Mouse (Mus musculus): Measurements from ENCODE around the gene Pip5k1b. TPM values are rescaled to one million over a fixed set of nuclear protein-coding genes. Genes with fewer than 3 reads are reported as not detected.
A peak's percentile ranks its signal among the peaks of the same experiment; 100 is the strongest.

The Pip5k1b gene
- total RNA-seq, 2 experiments from 2014 or later: 9.7 to 19.9 TPM

DNA sequence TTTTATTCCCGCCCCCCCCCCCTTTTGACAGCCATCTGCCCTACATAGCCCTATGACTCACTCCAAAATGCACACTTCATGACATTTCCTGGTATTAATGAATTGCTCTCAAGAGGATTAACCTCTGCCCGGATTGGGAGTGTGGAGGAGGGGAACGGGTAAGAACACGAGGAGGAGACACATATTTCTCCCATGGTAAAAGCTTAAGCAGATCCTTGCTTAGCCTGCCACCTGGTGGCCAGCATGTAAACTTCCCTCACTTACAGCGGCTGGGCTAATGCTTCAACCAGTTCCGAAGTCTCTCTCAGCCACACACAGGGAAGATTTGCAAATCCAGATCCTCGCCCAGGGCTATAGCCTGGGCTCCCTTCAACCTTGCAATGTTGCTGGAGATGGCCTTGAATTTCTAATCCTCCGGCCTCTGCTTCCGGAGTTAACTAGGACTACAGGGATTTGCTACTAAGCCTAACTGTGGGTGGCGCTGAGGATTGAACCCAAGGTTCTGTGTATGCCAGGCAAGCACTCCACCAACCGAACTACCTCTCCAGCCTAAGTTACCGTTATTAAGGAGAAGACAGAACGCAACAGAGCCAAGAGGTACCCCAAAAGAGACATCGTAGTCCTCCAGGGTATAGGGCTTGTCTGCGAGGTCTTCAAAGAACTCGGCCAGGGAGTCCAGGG lies 283.8 kb downstream of the Pip5k1b start:
- peak; percentile 93 for ATAC-seq (replicated peaks; ENCODE audit: poor library complexity, severe bottlenecking)

DNA sequence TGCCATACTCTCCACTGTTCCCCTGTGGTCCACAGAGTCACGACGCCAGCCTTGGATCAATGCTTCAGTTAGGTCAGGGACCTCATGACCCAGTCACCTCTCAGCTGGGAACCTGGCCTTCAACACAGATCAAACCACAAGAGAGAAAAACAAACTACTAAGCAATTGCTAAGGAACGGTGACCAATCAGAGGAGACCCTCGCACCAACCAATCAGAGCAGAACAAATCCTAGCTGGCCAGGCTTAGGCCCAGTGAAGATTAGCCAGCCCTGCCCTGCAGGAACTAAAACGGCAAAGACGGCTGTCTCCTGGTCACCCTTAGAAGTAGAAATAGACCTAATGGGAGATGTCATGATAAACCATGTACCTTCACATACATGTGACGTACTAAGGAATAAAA lies 284.3 kb downstream of the Pip5k1b start:
- ATAC-seq (replicated peaks; ENCODE audit: poor library complexity, severe bottlenecking): no peak

DNA sequence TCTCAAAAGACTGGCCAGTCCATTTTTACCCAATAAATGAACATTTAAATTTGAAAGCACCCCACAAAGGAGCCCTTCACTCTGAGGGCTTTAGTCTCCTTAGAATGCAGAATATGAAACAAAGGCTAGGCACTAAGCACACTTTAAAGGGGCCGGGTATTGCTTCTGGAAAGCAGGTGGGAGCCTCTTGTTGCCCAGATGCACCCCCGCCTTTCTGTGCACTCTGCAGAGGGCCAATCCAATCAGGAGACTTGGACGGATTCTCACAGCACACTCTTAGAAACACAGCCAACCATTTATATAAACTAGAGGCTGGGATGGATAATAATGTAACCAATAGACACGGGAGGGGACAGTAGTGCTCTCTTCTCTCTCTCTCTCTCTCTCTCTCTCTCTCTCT lies 287.1 kb downstream of the Pip5k1b start:
- ATAC-seq (replicated peaks; ENCODE audit: poor library complexity, severe bottlenecking): no peak

DNA sequence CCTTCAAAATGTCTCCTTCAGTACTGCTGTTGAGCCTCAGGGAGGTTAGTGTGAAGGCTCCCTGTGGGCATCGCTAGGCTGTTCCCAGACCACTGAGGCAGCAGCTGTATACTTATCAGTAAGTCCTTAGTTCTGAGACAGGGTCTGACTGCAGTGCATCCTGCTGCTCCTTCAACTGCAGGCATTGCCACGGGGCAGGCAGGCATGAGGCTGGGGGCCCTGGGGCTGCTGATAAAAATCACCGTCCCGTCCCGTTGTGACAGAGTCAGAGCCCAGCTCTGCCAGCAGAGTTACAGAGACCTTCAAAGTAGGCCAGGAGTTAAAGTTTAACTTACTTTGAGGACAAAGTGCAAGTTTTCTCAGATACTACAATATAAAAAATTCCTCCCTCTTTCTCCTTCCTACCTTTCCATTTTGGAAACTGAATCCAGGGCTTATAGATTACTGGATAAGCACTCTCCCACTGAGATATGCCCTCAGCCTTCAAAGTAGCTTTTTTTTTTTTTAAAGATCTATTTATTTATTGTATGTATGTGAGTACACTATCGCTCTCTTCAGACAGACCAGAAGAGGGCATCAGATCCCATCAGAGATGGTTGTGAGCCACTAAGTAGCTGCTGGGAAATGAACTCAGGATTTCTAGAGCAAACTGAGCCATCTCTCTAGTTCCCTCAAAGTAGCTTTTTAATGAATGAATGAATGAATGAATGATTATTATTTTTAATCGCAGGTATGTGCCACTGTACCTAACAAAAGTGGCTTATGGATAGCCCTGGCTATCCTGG lies 289.4 kb downstream of the Pip5k1b start:
- no peak for ATAC-seq (replicated peaks; ENCODE audit: poor library complexity, severe bottlenecking)

DNA sequence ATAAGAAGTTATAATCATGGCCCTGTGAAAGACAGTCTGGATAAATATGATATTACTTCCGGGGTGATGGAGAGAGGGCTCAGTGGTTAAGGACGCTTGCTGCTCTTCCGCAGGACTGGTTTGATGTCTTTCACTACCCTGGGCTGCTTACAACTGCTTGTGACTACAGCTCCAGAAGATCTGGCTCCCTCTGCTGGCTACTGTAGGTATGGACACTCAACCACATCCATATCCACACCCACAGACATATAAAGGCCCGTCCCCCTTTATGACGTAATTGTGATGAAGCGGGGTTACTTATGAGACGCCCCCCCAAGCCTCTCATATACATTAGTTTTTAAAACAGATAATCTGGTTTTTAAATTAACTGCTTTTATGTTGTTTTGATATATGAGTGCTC lies 290.7 kb downstream of the Pip5k1b start:
- peak; percentile 97 for ATAC-seq (replicated peaks; ENCODE audit: poor library complexity, severe bottlenecking)

DNA sequence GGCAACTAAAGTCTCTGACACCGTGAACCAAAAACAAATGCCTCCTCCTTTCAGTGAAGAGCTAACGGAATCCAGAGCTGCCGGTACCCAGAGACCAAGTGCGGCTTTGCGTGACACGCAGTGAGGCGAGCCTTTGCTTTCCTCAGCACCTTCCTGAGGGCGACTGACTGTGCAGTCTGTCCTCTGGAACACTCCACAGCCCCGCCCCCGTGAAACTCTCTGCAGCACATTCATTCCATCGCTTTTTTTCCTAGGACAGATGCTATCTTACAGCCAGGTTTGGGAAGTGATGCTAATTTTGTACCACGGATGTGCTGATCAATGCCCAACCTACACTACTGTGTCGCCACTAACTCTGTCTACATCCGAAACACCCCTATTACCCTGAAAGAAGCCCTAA lies 292.9 kb downstream of the Pip5k1b start:
- ATAC-seq (replicated peaks; ENCODE audit: poor library complexity, severe bottlenecking): no peak

DNA sequence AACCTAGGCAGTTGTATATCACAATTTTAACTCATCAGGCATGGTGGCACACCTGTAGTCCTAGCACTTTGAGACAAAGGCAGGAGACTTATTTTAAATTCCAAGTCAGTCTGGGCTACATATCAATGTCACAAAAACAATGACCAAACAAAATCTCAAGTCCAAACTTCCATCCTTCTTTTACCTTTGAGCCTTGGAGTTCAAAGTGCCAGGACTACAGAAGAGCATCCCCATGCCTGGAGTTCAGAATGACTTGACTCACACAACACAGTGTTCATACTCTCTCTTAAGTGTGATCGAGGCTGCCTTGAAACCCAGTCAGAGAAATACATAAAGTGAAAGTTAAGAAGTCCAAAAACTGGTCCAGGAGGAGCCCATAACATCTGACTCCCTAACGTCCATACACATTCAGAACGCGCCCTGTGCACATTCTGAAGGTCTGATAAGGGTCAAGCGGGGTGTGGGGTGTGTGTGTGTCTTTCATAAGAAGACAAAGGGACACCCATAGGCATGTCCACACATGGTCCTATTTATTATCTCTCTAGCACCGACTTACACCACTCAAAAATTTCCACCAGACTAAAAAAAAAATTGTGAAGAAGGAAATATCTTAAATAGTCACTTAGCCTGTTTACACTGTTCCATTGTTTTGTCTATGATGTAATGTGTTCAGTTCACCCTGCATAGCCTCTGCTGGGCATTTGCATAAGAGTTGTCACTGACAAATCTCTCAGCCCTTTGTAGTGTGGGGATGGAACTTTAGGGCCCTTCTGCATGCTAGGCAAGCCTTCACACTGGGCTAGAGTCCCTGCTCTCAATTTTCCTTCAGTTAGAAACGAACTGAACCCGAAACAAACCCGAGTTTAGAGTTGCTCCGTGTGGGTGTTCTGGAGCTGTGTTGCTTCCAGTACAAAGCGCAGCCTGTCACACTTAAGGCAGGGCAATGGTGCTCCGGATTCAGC lies 296.0 kb downstream of the Pip5k1b start:
- no peak for ATAC-seq (replicated peaks; ENCODE audit: poor library complexity, severe bottlenecking)

DNA sequence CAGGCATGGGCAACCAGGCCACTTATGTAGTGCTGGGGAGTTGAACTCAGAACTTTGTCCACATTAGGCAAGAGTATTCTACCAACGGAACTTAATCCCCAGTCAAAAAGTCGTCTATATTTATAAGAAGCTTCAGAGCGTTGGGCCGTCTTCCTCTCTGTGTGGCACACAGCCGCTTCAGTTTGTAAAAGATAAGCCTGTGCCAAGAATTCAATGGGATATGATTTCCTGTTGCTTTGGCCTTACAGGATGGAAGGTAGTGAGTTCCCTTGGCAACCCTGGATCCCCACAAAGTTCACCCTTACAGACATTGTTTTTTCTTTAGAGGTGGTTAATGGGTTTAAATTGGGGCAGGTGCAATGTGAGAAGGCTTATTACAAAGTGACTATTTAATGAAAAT lies 297.3 kb downstream of the Pip5k1b start:
- ATAC-seq (replicated peaks; ENCODE audit: poor library complexity, severe bottlenecking): no peak

DNA sequence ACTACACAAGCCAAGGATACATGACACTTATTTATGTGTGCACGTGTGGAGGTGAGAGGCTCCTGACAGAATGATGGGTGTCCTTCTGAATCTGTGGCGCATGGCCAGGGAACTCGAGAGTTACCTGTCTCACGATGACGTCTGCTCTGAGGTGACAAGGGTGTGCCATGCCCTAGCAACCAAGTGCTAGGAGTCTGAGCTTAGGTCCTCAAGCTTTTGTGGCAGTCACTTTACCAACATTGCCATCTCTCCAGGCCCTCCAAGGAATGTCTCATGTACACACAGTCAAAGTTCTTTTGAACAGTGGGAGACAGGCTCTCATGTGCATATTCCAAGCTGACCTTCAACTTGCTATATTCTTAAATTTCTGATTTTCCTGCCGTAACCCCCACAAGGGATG lies 297.7 kb downstream of the Pip5k1b start:
- no peak for ATAC-seq (replicated peaks; ENCODE audit: poor library complexity, severe bottlenecking)

DNA sequence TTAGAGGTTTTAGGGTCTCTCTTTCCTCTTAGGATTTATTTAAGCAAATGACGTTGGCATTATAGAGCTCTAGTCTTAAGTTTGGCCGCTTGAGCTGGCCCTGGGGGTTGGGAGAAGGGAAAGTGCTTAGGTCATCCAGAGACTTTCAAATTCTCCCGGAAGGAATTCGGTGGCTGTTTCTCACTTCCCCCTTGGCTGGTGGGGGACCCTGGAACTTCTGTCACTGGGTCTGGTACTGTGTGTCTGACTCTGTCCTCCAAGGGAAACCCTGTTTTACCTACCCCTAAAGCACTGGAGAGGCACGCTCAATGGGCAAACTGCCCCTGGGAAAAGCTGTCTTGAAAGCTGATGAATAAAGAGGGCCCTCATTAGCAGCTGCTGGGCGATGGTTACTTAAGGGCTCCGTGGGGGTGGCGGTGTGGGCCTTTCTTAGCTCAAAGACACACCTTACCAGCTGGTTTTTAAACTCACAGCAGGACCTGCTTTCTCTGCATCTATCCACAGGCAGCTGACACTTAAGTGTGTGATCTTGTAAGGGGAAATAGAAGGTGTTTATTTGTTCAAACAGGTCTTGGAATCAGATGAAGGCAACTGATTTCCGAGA lies 301.9 kb downstream of the Pip5k1b start:
- ATAC-seq (replicated peaks; ENCODE audit: poor library complexity, severe bottlenecking): no peak

DNA sequence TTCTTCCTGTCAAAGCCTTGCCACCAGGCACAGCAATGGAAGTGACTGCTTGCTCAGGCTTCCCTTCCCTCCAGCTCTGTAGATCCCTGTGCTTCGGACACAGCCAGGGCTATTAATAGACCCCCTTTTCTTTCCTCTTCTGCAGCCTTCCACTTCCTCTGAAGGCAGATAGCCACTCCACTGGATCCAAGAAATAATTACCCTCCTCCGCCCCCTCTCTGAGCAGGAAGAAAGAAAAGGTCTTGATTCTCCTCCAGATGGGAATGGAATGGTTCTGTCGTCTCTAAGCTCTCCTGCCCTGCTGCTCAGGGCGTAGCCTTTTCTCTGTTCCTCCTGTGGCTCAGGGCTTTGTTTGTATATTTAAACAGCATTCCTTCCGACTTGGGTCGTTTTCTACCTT lies 303.8 kb downstream of the Pip5k1b start:
- ATAC-seq (replicated peaks; ENCODE audit: poor library complexity, severe bottlenecking): no peak

Other genes starting within 250 kb of the Pip5k1b start
- gene Fam122a, start 78.5 kb downstream of the Pip5k1b start, total RNA-seq (2014; fragmentation: Nextera tagmentation): 31.1 and 32.2 TPM in 2 replicates
- 8.2 and 8.8 TPM in 2 replicates for gene Fam122a, start 78.5 kb downstream of the Pip5k1b start, total RNA-seq (2017)
- gene Tmem252, start 118.1 kb upstream of the Pip5k1b start, total RNA-seq (2014; fragmentation: Nextera tagmentation): not detected in 2 replicates
- not detected in 2 replicates for gene Tmem252, start 118.1 kb upstream of the Pip5k1b start, total RNA-seq (2017)

Measured in granulocyte monocyte progenitor cell, adult 5-6 weeks (primary cell).